Mouse (Mus musculus) stomach, postnatal 0 days (tissue): ENCODE results near the gene Dctn1.

Experiments used
- CTCF ChIP-seq: IDR thresholded peaks from 2 replicates; pipeline ENCODE4 v1.5.1; 2016; ENCODE audit warnings: antibody characterized with exemption, low read depth, mild to moderate bottlenecking, moderate library complexity
- EP300 ChIP-seq: optimal IDR thresholded peaks from 2 replicates; pipeline ENCODE3; 2016; ENCODE audit warnings: antibody characterized with exemption

GRCm38 (mm10) chr6:83118825-83119733 is 46.6 kb upstream of the Dctn1 start:
- no peak for TF ChIP-seq CTCF
- no peak for TF ChIP-seq EP300
